In the genomic region with DNA sequence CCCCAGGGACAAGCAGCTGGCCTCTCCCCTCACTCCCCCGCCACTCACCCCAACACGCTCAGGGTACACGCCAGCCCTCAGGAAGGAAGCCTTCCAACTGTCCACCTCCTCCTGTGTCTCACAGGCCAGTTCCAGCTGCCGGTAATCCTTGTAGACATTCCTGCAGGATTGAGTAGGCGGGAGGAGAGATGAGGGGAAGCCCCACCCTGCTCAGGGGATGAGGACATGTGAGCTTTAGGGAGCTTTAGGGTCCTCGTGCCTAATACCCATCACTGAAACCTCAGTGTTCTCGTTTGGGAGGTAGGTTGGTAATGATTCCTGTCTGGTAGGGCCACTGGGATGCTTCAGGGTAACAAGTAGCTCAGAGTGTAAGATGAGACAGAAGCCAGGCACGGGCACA, we compare ENCODE assay signal across 10 mouse cellular contexts. TPM values are rescaled to one million over a fixed set of nuclear protein-coding genes. Genes with fewer than 3 reads are reported as not detected.
DNase-seq lines count a peak whose midpoint lies in the region; ATAC-seq and TF ChIP-seq lines count a peak whose summit lies in the region.
"Had no signal": no experiment of that assay in that cellular context is flagged by ENCODE, and none has a peak within 500 bp of the region (broad histone marks: within the 10 kb centered on the region; RNA-seq: fewer than 3 reads in every experiment).

No protein-coding gene starts in this region.

- H3K4me2 ChIP-seq in kidney, postnatal 0 days (ENCODE audit: low read length) = 0 out of 2 replicates have a peak overlapping the region, but pooled peaks have one; percentile 6
- peak overlapping the region; percentile 39 for H3K4me2 ChIP-seq in heart, embryonic 11.5 days
- no peak overlapping the region for H3K4me2 ChIP-seq in midbrain, embryonic 16.5 days (ENCODE audit: low read length)

- no peak for ATAC-seq in kidney, postnatal 0 days (replicated peaks; ENCODE audit: low FRiP score, low read depth)
- ATAC-seq in heart, embryonic 11.5 days (replicated peaks; ENCODE audit: insufficient number of reproducible peaks, low FRiP score, low TSS enrichment) = no peak
- ATAC-seq in megakaryocyte progenitor cell, adult 5-6 weeks (replicated peaks; ENCODE audit: poor library complexity) = no peak
- no peak for ATAC-seq in midbrain, embryonic 16.5 days
- ATAC-seq: liver, postnatal 0 days had no signal

- H3K27ac ChIP-seq in kidney, postnatal 0 days = peak overlapping the region; percentile 54; the same call in 1 of the 2 replicates
- H3K27ac ChIP-seq in kidney, adult 2 months (ENCODE audit: insufficient read depth, low read depth, low read length) = no peak overlapping the region
- H3K27ac ChIP-seq in heart, embryonic 11.5 days (ENCODE audit: low read depth, low read length) = peak overlapping the region; percentile 89
- no peak overlapping the region for H3K27ac ChIP-seq in midbrain, embryonic 16.5 days (ENCODE audit: low read length)

- H3K4me1 ChIP-seq in kidney, postnatal 0 days (replicated peaks; ENCODE audit: insufficient read depth, low read length) = peaks cover 41% of the 10 kb centered on the region
- H3K4me1 ChIP-seq in kidney, adult 2 months (ENCODE audit: control insufficient read depth, insufficient read depth, low read length) = peaks cover 5% of the 10 kb centered on the region; the same call in 1 of the 2 replicates
- H3K4me1 ChIP-seq in heart, embryonic 11.5 days (ENCODE audit: control insufficient read depth, insufficient read depth, low read length) = peaks cover 52% of the 10 kb centered on the region
- peaks cover 4% of the 10 kb centered on the region; the same call in 1 of the 2 replicates for H3K4me1 ChIP-seq in midbrain, embryonic 16.5 days (ENCODE audit: control insufficient read depth, insufficient read depth, low read length)

- no peak overlapping the region for H3K9ac ChIP-seq in kidney, postnatal 0 days (ENCODE audit: low read depth, low read length)
- H3K9ac ChIP-seq in heart, embryonic 11.5 days (ENCODE audit: low read depth, low read length) = 0 out of 2 replicates have a peak overlapping the region, but pooled peaks have one; percentile 28
- no peak overlapping the region for H3K9ac ChIP-seq in midbrain, embryonic 16.5 days (ENCODE audit: low read depth, low read length)
- H3K9ac ChIP-seq: liver, postnatal 0 days had no signal

- no peak for TF ChIP-seq POLR2A in kidney, adult 2 months (IDR thresholded peaks at IDR 0.05; ENCODE audit: low read depth, low read length)

- WGBS in kidney, postnatal 0 days = 10% methylated on average over 8 of the region's 8 CpGs
- WGBS in kidney, adult 2 months = 32% methylated on average over 8 of the region's 8 CpGs
- WGBS in heart, embryonic 11.5 days (ENCODE audit: insufficient replicate concordance) = 13% methylated on average over 8 of the region's 8 CpGs
- WGBS in midbrain, embryonic 16.5 days = 16% methylated on average over 8 of the region's 8 CpGs

- TF ChIP-seq CTCF in kidney, postnatal 0 days (IDR thresholded peaks at IDR 0.05; ENCODE audit: low read depth) = no peak
- TF ChIP-seq CTCF in kidney, adult 2 months (conservative IDR thresholded peaks at IDR 0.05; ENCODE audit: insufficient read depth, insufficient read length, low read depth, low read length) = no peak

- H3K36me3 ChIP-seq in kidney, postnatal 0 days (ENCODE audit: insufficient read depth, low read length) = no peaks in the 10 kb centered on the region
- no peaks in the 10 kb centered on the region for H3K36me3 ChIP-seq in kidney, adult 2 months (ENCODE audit: control insufficient read depth, insufficient read depth, low read length)
- H3K36me3 ChIP-seq in heart, embryonic 11.5 days (ENCODE audit: control insufficient read depth, insufficient read depth, low read length) = no peaks in the 10 kb centered on the region
- H3K36me3 ChIP-seq in midbrain, embryonic 16.5 days (ENCODE audit: control insufficient read depth, insufficient read depth, low read length) = peaks cover 15% of the 10 kb centered on the region; the same call in 1 of the 2 replicates

- H3K27me3 ChIP-seq in kidney, postnatal 0 days (ENCODE audit: insufficient read depth, low read length) = no peaks in the 10 kb centered on the region
- H3K27me3 ChIP-seq in kidney, adult 2 months (replicated peaks; ENCODE audit: control insufficient read depth, insufficient read depth, low read length) = no peaks in the 10 kb centered on the region
- H3K27me3 ChIP-seq in heart, embryonic 11.5 days (ENCODE audit: control insufficient read depth, insufficient read depth, low read length) = peaks cover 8% of the 10 kb centered on the region
- H3K27me3 ChIP-seq in midbrain, embryonic 16.5 days (ENCODE audit: control insufficient read depth, insufficient read depth, low read depth, low read length) = no peaks in the 10 kb centered on the region

- no peak overlapping the region for H3K4me3 ChIP-seq in kidney, postnatal 0 days (replicated peaks; ENCODE audit: low read depth, low read length)
- H3K4me3 ChIP-seq in kidney, adult 2 months (ENCODE audit: insufficient read depth, low read depth, low read length) = no peak overlapping the region
- no peak overlapping the region for H3K4me3 ChIP-seq in heart, embryonic 11.5 days (ENCODE audit: low read depth, low read length)
- no peak overlapping the region for H3K4me3 ChIP-seq in midbrain, embryonic 16.5 days (ENCODE audit: low read depth, low read length)
- H3K4me3 ChIP-seq: erythroblast, embryonic 14.5 days had no signal

- peak; percentile 81 for DNase-seq in kidney, postnatal 0 days (ENCODE audit: low spot score)
- no peak for DNase-seq in kidney, adult 2 months
- DNase-seq in embryo, embryonic 10.5 days (ENCODE audit: low spot score) = peak; percentile 66
- peak; percentile 37 for DNase-seq in lung, postnatal 36 days
- DNase-seq in thymus, postnatal 36 days = no peak
- DNase-seq: liver, postnatal 0 days had no signal

- no peaks in the 10 kb centered on the region for H3K9me3 ChIP-seq in kidney, postnatal 0 days (replicated peaks; ENCODE audit: low read length)
- H3K9me3 ChIP-seq in heart, embryonic 11.5 days (replicated peaks; ENCODE audit: control insufficient read depth, low read length) = no peaks in the 10 kb centered on the region
- no peaks in the 10 kb centered on the region for H3K9me3 ChIP-seq in midbrain, embryonic 16.5 days (replicated peaks; ENCODE audit: control insufficient read depth, low read length, poor library complexity, severe bottlenecking)

RNA-seq across cellular contexts. Expression of gene Swi5, which starts 27.9 kb away (rescaled TPM):
- 436 and 445 TPM in 2 replicates for polyA plus RNA-seq in kidney, postnatal 0 days (2015; fragmentation: Nextera tagmentation; extraction: Ambion mirVana)
- polyA plus RNA-seq in kidney, adult 2 months (2012; rRNA removed) = 191 and 242 TPM in 2 replicates
- 125 and 339 TPM in 2 replicates for polyA plus RNA-seq in heart, embryonic 11.5 days (2014; fragmentation: Nextera tagmentation; extraction: Ambion mirVana)
- 198 and 268 TPM in 2 replicates for total RNA-seq in megakaryocyte progenitor cell, adult 5-6 weeks (2015)
- total RNA-seq in megakaryocyte progenitor cell, adult 5-6 weeks (2017) = 359 and 386 TPM in 2 replicates
- 392 and 415 TPM in 2 replicates for polyA plus RNA-seq in midbrain, embryonic 16.5 days (2015; fragmentation: Nextera tagmentation; extraction: Ambion mirVana)

RNA-seq across cellular contexts. Expression of gene Golga2, which starts 28.6 kb away (rescaled TPM):
- polyA plus RNA-seq in kidney, postnatal 0 days (2015; fragmentation: Nextera tagmentation; extraction: Ambion mirVana) = 17.2 and 18.7 TPM in 2 replicates
- polyA plus RNA-seq in kidney, adult 2 months (2012; rRNA removed) = 30.8 and 31.2 TPM in 2 replicates
- 20.5 and 26.8 TPM in 2 replicates for polyA plus RNA-seq in heart, embryonic 11.5 days (2014; fragmentation: Nextera tagmentation; extraction: Ambion mirVana)
- total RNA-seq in megakaryocyte progenitor cell, adult 5-6 weeks (2015) = 14.2 and 17.3 TPM in 2 replicates
- total RNA-seq in megakaryocyte progenitor cell, adult 5-6 weeks (2017) = 50.4 and 50.7 TPM in 2 replicates
- 31.8 and 35.7 TPM in 2 replicates for polyA plus RNA-seq in midbrain, embryonic 16.5 days (2015; fragmentation: Nextera tagmentation; extraction: Ambion mirVana)

RNA-seq across cellular contexts. Expression of gene Ciz1, which starts 36.4 kb away (rescaled TPM):
- 33.7 and 33.8 TPM in 2 replicates for polyA plus RNA-seq in kidney, postnatal 0 days (2015; fragmentation: Nextera tagmentation; extraction: Ambion mirVana)
- polyA plus RNA-seq in kidney, adult 2 months (2012; rRNA removed) = 130 and 131 TPM in 2 replicates
- 32.1 and 35.8 TPM in 2 replicates for polyA plus RNA-seq in heart, embryonic 11.5 days (2014; fragmentation: Nextera tagmentation; extraction: Ambion mirVana)
- total RNA-seq in megakaryocyte progenitor cell, adult 5-6 weeks (2015) = 59.9 and 69.0 TPM in 2 replicates
- 46.6 and 55.3 TPM in 2 replicates for total RNA-seq in megakaryocyte progenitor cell, adult 5-6 weeks (2017)
- 56.3 and 58.7 TPM in 2 replicates for polyA plus RNA-seq in midbrain, embryonic 16.5 days (2015; fragmentation: Nextera tagmentation; extraction: Ambion mirVana)

RNA-seq across cellular contexts. Expression of gene Dnm1, which starts 37.4 kb away (rescaled TPM):
- polyA plus RNA-seq in kidney, postnatal 0 days (2015; fragmentation: Nextera tagmentation; extraction: Ambion mirVana) = 5.3 and 5.6 TPM in 2 replicates
- polyA plus RNA-seq in kidney, adult 2 months (2012; rRNA removed) = 8.3 and 12.6 TPM in 2 replicates
- 10.1 and 11.6 TPM in 2 replicates for polyA plus RNA-seq in heart, embryonic 11.5 days (2014; fragmentation: Nextera tagmentation; extraction: Ambion mirVana)
- total RNA-seq in megakaryocyte progenitor cell, adult 5-6 weeks (2015) = not detected in 2 replicates
- not detected in 2 replicates for total RNA-seq in megakaryocyte progenitor cell, adult 5-6 weeks (2017)
- polyA plus RNA-seq in midbrain, embryonic 16.5 days (2015; fragmentation: Nextera tagmentation; extraction: Ambion mirVana) = 55.1 and 66.3 TPM in 2 replicates

RNA-seq across cellular contexts. Expression of gene Uck1, which starts 55.8 kb away (rescaled TPM):
- 57.9 and 66.7 TPM in 2 replicates for polyA plus RNA-seq in kidney, postnatal 0 days (2015; fragmentation: Nextera tagmentation; extraction: Ambion mirVana)
- 134 and 147 TPM in 2 replicates for polyA plus RNA-seq in kidney, adult 2 months (2012; rRNA removed)
- polyA plus RNA-seq in heart, embryonic 11.5 days (2014; fragmentation: Nextera tagmentation; extraction: Ambion mirVana) = 42.1 and 44.3 TPM in 2 replicates
- total RNA-seq in megakaryocyte progenitor cell, adult 5-6 weeks (2015) = 30.3 and 37.0 TPM in 2 replicates
- 25.2 and 26.9 TPM in 2 replicates for total RNA-seq in megakaryocyte progenitor cell, adult 5-6 weeks (2017)
- 101 and 107 TPM in 2 replicates for polyA plus RNA-seq in midbrain, embryonic 16.5 days (2015; fragmentation: Nextera tagmentation; extraction: Ambion mirVana)

Comparison
In these comparisons a context has a peak if more than half of its experiments do, and no peak if none do; other contexts are left out.
1. DNase-seq: peak in kidney, postnatal 0 days (single experiment), embryo, embryonic 10.5 days (single experiment) and lung, postnatal 36 days (single experiment); none in kidney, adult 2 months (single experiment) and thymus, postnatal 36 days (0 of 2).
2. H3K27ac ChIP-seq: peak in kidney, postnatal 0 days (single experiment) and heart, embryonic 11.5 days (single experiment); none in kidney, adult 2 months (single experiment) and midbrain, embryonic 16.5 days (single experiment).